Comparison of ENCODE assay signal across 10 mouse cellular contexts in genomic region chr8:11797729-11798479, GRCm38 (mm10). TPM values are rescaled to one million over a fixed set of nuclear protein-coding genes. Genes with fewer than 3 reads are reported as not detected.
DNase-seq lines count a peak whose midpoint lies in the region; ATAC-seq and TF ChIP-seq lines count a peak whose summit lies in the region.
"Had no signal": no experiment of that assay in that cellular context is flagged by ENCODE, and none has a peak within 500 bp of the region (broad histone marks: within the 10 kb centered on the region; RNA-seq: fewer than 3 reads in every experiment).

No protein-coding gene starts in this region.

- H3K36me3 ChIP-seq in kidney, embryonic 16.5 days (ENCODE audit: insufficient read depth, low read length) = peaks cover 22% of the 10 kb centered on the region
- peaks cover 31% of the 10 kb centered on the region for H3K36me3 ChIP-seq in forebrain, postnatal 0 days (ENCODE audit: insufficient read depth)
- peaks cover 51% of the 10 kb centered on the region for H3K36me3 ChIP-seq in midbrain, embryonic 14.5 days (ENCODE audit: control insufficient read depth, insufficient read depth, low read length)

- 82% methylated on average over 14 of the region's 14 CpGs for WGBS in kidney, embryonic 16.5 days
- 64% methylated on average over 14 of the region's 14 CpGs for WGBS in forebrain, postnatal 0 days
- 81% methylated on average over 14 of the region's 14 CpGs for WGBS in midbrain, embryonic 14.5 days

- ATAC-seq in kidney, embryonic 16.5 days (ENCODE audit: low FRiP score, low TSS enrichment) = peak; percentile 16; the same call in 1 of the 2 replicates
- ATAC-seq in forebrain, postnatal 0 days = peak; percentile 63
- no peak for ATAC-seq in midbrain, embryonic 14.5 days (ENCODE audit: low FRiP score, low TSS enrichment)
- ATAC-seq: activated CD4-positive, CD25-positive, alpha-beta regulatory T cell, adult 4 months had no signal

- no peaks in the 10 kb centered on the region for H3K9me3 ChIP-seq in kidney, embryonic 16.5 days (ENCODE audit: low read length)
- no peaks in the 10 kb centered on the region for H3K9me3 ChIP-seq in forebrain, postnatal 0 days (ENCODE audit: low read length)
- H3K9me3 ChIP-seq in midbrain, embryonic 14.5 days (ENCODE audit: control insufficient read depth, low read length) = no peaks in the 10 kb centered on the region
- H3K9me3 ChIP-seq: neural tube, embryonic 12.5 days had no signal

- no peak for TF ChIP-seq POLR2A in brain, embryonic 14.5 days (IDR thresholded peaks at IDR 0.05; ENCODE audit: borderline replicate concordance, extremely low read depth, insufficient read depth, insufficient read length, poor library complexity, severe bottlenecking)

- no peaks in the 10 kb centered on the region for H3K27me3 ChIP-seq in kidney, embryonic 16.5 days (ENCODE audit: insufficient read depth, low read length)
- no peaks in the 10 kb centered on the region for H3K27me3 ChIP-seq in forebrain, postnatal 0 days (ENCODE audit: insufficient read depth, low read length)
- no peaks in the 10 kb centered on the region for H3K27me3 ChIP-seq in midbrain, embryonic 14.5 days (ENCODE audit: control insufficient read depth, insufficient read depth, low read length)
- H3K27me3 ChIP-seq: neural tube, embryonic 12.5 days had no signal

- no peak overlapping the region for H3K4me2 ChIP-seq in kidney, embryonic 16.5 days (replicated peaks; ENCODE audit: low read depth, low read length)
- H3K4me2 ChIP-seq in forebrain, postnatal 0 days (ENCODE audit: low read depth) = no peak overlapping the region
- H3K4me2 ChIP-seq in midbrain, embryonic 14.5 days (ENCODE audit: low read length) = no peak overlapping the region
- H3K4me2 ChIP-seq: neural tube, embryonic 12.5 days had no signal

- H3K4me3 ChIP-seq in kidney, embryonic 16.5 days (ENCODE audit: low read length) = no peak overlapping the region
- no peak overlapping the region for H3K4me3 ChIP-seq in forebrain, postnatal 0 days (ENCODE audit: low read depth, low read length)
- no peak overlapping the region for H3K4me3 ChIP-seq in midbrain, embryonic 14.5 days (replicated peaks; ENCODE audit: low read depth, low read length)
- H3K4me3 ChIP-seq: neural tube, embryonic 12.5 days had no signal

- H3K9ac ChIP-seq in kidney, embryonic 16.5 days (replicated peaks; ENCODE audit: low read length) = no peak overlapping the region
- H3K9ac ChIP-seq in forebrain, postnatal 0 days = no peak overlapping the region
- H3K9ac ChIP-seq in midbrain, embryonic 14.5 days (replicated peaks; ENCODE audit: low read length) = no peak overlapping the region
- H3K9ac ChIP-seq: neural tube, embryonic 12.5 days had no signal

- TF ChIP-seq CTCF in brain, embryonic 14.5 days (IDR thresholded peaks at IDR 0.05; ENCODE audit: borderline replicate concordance, extremely low read depth, insufficient read depth, insufficient read length) = no peak
- no peak for TF ChIP-seq CTCF in forebrain, postnatal 0 days (IDR thresholded peaks at IDR 0.05; ENCODE audit: low read depth)

- DNase-seq in kidney, adult 18-20 months = no peak
- DNase-seq in brain, embryonic 14.5 days (ENCODE audit: low read depth) = peak; percentile 65
- DNase-seq in forebrain, postnatal 0 days = peak; percentile 50
- DNase-seq in midbrain, embryonic 14.5 days = peak; percentile 57
- DNase-seq in adrenal gland, postnatal 25 days = no peak
- no peak for DNase-seq in gastrocnemius, adult 18-20 months (ENCODE audit: low spot score)

- no peak overlapping the region for H3K27ac ChIP-seq in kidney, embryonic 16.5 days (ENCODE audit: low read length)
- H3K27ac ChIP-seq in forebrain, postnatal 0 days (ENCODE audit: low read depth, low read length) = no peak overlapping the region; the same call in 1 of the 2 replicates
- peak overlapping the region; percentile 1; the same call in 1 of the 2 replicates for H3K27ac ChIP-seq in midbrain, embryonic 14.5 days (replicated peaks; ENCODE audit: low read depth, low read length)
- H3K27ac ChIP-seq: neural tube, embryonic 12.5 days had no signal

- no peaks in the 10 kb centered on the region; the same call in 1 of the 2 replicates for H3K4me1 ChIP-seq in kidney, embryonic 16.5 days (ENCODE audit: insufficient read depth, low read length)
- no peaks in the 10 kb centered on the region for H3K4me1 ChIP-seq in forebrain, postnatal 0 days (ENCODE audit: insufficient read depth)
- no peaks in the 10 kb centered on the region for H3K4me1 ChIP-seq in midbrain, embryonic 14.5 days (ENCODE audit: control insufficient read depth, insufficient read depth, low read length)

RNA-seq across cellular contexts. Expression of gene Tex29, which starts 42.4 kb away (rescaled TPM):
- 0.37 and 0.63 TPM in 2 replicates for polyA plus RNA-seq in kidney, embryonic 16.5 days (2015; fragmentation: Nextera tagmentation; extraction: Ambion mirVana)
- polyA plus RNA-seq in brain, embryonic 14.5 days (2012; rRNA removed) = 0.12 TPM in 1 of 2 replicates, not detected in the other
- not detected in 2 replicates for total RNA-seq in forebrain, postnatal 0 days (2014; rRNA removed)
- 1.4 and 1.6 TPM in 2 replicates for polyA plus RNA-seq in forebrain, postnatal 0 days (2015; fragmentation: Nextera tagmentation; extraction: Ambion mirVana)
- not detected in 2 replicates for polyA plus RNA-seq in midbrain, embryonic 14.5 days (2014; fragmentation: Nextera tagmentation; extraction: Ambion mirVana)
- not detected in 2 replicates for total RNA-seq in adrenal gland, postnatal 25 days (2021)
- not detected for total RNA-seq in gastrocnemius, adult 18-20 months (2021)
- total RNA-seq: left cerebral cortex, postnatal 36 days had no signal
- polyA plus RNA-seq: activated CD4-positive, CD25-positive, alpha-beta regulatory T cell, adult 4 months had no signal

Comparison
In these comparisons a context has a peak if more than half of its experiments do, and no peak if none do; other contexts are left out.
1. DNase-seq: peak in brain, embryonic 14.5 days (single experiment), forebrain, postnatal 0 days (single experiment) and midbrain, embryonic 14.5 days (single experiment); none in kidney, adult 18-20 months (single experiment), adrenal gland, postnatal 25 days (single experiment) and gastrocnemius, adult 18-20 months (single experiment).